Mouse (Mus musculus): ENCODE results near the gene Nt5c3.

Gene Nt5c3

DNA sequence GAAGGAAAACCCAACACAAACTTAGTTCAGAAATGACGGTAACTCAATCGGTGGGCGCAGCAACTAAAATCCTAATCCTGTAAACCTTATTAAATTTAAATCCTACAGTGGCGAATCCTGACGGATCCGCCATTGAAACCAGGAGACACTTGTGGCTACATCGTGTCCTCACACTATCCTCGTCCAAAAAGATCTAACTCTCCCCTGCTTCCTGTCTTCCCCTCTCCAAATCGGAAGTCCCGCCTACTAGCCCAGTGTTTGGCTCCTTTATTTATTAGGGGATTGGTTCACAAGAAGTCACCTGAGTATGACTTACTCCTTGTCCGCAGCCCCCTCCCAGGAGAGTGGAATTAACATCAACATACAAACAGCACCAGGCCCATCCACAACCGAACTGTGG lies 86.6 kb downstream of the Nt5c3 start:
- 95% methylated on average over 12 of the region's 12 CpGs for WGBS

- WGBS: 68% methylated on average over 10 of the region's 10 CpGs
These were observed 88.2 kb downstream of the Nt5c3 start for GRCm38 (mm10) chr6:56835532-56835931.

DNA sequence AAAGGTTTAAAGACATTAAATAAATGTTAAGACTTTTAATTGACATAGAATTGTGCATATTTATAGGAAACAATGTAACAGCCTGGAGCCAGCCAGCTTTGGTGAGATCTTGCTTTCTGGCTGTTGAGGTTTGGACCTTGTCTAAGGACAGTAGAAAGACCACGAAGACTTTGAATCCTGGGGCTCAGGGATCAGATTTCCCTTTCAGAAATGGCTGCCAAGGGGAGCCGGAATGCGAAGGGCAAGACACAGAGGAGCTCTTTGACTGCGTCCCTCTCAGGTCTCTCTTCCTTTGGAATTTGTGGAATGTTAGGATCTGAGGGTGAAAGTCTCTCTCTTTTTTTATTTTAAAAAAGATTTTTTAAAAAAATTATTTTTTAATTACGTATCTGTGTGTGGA lies 89.0 kb downstream of the Nt5c3 start:
- WGBS: 81% methylated on average over 5 of the region's 5 CpGs

- 6% methylated on average over 15 of the region's 15 CpGs for WGBS
These were observed 91.3 kb downstream of the Nt5c3 start for GRCm38 (mm10) chr6:56832407-56832796.
